Mouse (Mus musculus) C2C12 (cell line): ENCODE measurements around the gene Cacna1g.

ENCODE experiments used
- CEBPB ChIP-seq: IDR thresholded peaks from one replicate; pipeline ENCODE4 v1.6.1; 2011; ENCODE audit warnings: low read depth, mild to moderate bottlenecking, control low read depth, moderate library complexity
- CTCF ChIP-seq: IDR thresholded peaks from one replicate; pipeline ENCODE4 v1.5.1; 2011; ENCODE audit not compliant: control insufficient read depth, insufficient read depth, insufficient read length
- MAX ChIP-seq: IDR thresholded peaks from one replicate; pipeline ENCODE4 v1.6.1; 2011; ENCODE audit warnings: mild to moderate bottlenecking, control low read depth
- MYOD1 ChIP-seq: IDR thresholded peaks from one replicate; pipeline ENCODE4 v1.6.1; 2011; ENCODE audit warnings: low read depth; ENCODE audit not compliant: control insufficient read depth, insufficient read length
- MYOG ChIP-seq: IDR thresholded peaks from one replicate; pipeline ENCODE4 v1.6.1; 2011; ENCODE audit not compliant: control insufficient read depth, insufficient read length; ENCODE audit errors: extremely low read depth
- USF1 ChIP-seq: IDR thresholded peaks from one replicate; pipeline ENCODE4 v1.6.1; 2011; ENCODE audit warnings: low read depth, mild to moderate bottlenecking, control low read depth, moderate library complexity

DNA sequence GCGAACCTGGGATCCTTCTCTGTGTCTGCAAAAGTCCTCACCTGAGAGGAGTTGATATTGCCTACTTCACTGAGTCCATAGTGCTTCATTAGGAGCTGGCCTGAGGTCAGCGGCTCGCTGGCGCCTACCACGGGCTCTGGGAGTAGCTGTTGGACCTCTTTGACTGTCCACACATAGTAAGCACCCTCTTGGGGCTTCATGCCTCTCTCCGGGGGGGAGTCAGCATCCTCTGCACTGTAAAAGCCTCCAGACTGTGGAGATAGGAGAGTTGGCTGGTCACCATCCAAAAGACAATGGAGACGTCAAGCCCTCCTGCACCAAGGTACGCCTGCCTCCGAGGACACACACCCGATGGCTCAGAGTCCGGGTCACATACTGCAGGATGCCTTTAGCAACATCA lies 8.7 kb upstream of the Cacna1g start:
- TF ChIP-seq MYOD1 (no peak), MAX (no peak), MYOG (no peak), CTCF (no peak), CEBPB (no peak), USF1 (no peak)
